Mouse (Mus musculus): ENCODE results near the gene Eif5a.
"Not testable (repeated sequence)": the region's sequence is repeated elsewhere in the genome, so short reads cannot be mapped to it uniquely, and the experiment has no call there.

- not testable (repeated sequence) for TF ChIP-seq CTCF (IDR thresholded peaks at IDR 0.05; ENCODE audit: borderline replicate concordance, control insufficient read depth, extremely low read depth, insufficient read depth, low read length, poor library complexity); POLR2A (IDR thresholded peaks at IDR 0.05; ENCODE audit: control insufficient read depth, extremely low read depth, insufficient read depth, low read length, poor library complexity)
Observed at GRCm38 (mm10) chr11:69930176-69930575, 8.4 kb upstream of the Eif5a start.
